Mouse (Mus musculus) adrenal gland, postnatal 0 days (tissue): ENCODE measurements around the gene Hoga1. TPM values are rescaled to one million over a fixed set of nuclear protein-coding genes. Genes with fewer than 3 reads are reported as not detected.

Experiments used
- polyA plus RNA-seq: library from polyadenylated mRNA; unstranded; fragments of >200 nt; fragmentation: Nextera tagmentation; extraction: Ambion mirVana; gene quantifications from 2 replicates; pipeline ENCODE4 v1.2.1, GENCODE M21; 2015

The Hoga1 gene
- 6.6 and 8.9 TPM in 2 replicates for polyA plus RNA-seq

GRCm38 (mm10) chr19:42045269-42046102 lies at the start of gene Hoga1:
Hoga1 (plus strand) TSS chr19:42045610.

DNA sequence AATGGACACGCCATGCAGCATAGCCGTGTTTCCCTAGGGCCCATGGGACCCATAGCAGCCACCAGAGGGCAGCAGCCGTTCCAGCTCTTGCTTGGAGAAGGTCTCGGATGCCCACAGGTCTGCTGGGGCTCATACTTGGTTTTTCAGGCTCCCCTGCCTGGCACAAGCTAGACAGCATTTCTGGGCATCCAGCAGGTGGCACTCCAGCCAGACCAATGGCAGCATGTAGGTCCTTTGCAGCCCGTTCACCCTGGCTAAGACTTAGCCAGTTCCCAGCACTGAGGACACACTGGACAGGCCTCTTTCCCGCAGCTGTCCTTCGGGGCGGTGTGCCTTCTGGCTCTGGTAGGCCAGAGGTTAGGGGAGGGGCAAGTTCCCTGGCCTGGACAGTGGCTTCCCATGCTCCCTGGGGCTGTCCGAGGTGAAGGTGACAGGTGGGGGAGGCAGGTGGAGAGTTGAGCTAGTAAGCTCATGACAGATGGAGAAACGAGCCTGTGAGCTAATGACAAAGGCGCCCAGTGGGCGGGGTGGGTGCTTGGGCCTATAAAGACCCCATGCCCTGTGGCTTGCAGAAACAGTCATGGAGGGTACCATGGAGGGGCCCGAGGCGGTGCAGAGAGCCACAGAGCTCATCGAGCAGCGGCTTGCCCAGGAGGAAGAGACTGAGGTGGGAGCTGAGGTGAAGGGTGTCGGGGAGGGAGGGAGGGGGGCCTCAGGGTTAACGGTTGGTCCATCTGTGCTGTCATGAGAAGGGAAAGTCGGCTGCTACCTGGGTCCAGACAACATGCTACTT lies 9.8 kb upstream of the Hoga1 start, which contains the start of gene Ankrd2:
Gene Ankrd2 (plus strand): TSS at position 545 of the 793 bp plus-strand sequence.

DNA sequence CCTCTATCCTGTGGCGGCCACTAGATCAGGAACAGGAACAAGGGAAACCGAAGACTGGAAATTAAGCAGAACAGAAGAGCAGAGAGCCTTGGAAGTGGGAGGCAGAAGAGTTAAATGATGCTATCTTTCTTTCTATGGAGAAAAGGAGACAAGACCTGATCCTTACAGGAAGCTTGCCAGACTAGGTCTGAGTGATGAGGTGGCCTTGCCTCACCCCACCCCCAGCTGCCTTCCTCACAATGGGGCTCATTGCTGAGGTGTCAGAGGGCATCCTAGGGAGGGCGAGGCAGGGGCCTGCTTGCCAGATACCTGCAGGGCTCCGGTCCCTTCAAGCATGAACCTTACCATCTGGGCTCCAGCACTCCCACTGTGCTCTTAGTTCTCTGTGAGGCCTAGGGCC lies 6.5 kb downstream of the Hoga1 start, which contains the start of gene 4933411K16Rik:
Gene 4933411K16Rik (plus strand): TSS at position 301 of the 400 bp plus-strand sequence.

DNA sequence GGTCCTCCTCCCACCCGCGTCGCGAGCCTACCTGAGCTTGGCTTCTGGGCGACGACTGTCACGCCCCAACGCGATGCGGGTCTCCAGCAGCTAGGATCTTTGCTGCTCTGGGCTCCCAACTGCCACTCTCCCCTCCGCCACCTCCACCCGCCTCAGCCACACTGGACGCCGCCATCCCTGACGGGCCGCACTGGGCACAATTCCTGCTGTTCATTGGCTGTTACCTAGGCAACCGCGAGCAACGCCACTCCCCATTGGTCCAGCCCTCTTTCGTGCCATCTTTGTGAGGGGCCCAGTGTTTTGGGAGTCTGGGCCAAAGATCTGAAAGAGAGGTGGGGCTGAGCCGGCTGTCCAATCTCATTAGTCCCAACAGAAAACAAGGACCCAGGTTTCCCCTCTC lies 40.8 kb downstream of the Hoga1 start, which contains the start of gene Morn4:
Gene Morn4 (minus strand): TSS at position 192 of the 400 bp plus-strand sequence.

GRCm38 (mm10) chr19:42089748-42090595 lies 44.6 kb downstream of the Hoga1 start, which contains the start of gene Pi4k2a:
Pi4k2a (plus strand) TSS chr19:42090470.

Other genes with a start within 250 kb of the Hoga1 start
- 5.1 and 5.2 TPM in 2 replicates for gene Arhgap19, start 243.6 kb upstream of the Hoga1 start, polyA plus RNA-seq
- gene Frat1, start 215.6 kb upstream of the Hoga1 start, polyA plus RNA-seq: 9.0 and 10.0 TPM in 2 replicates
- gene Frat2, start 197.5 kb upstream of the Hoga1 start, polyA plus RNA-seq: 5.9 and 6.0 TPM in 2 replicates
- 3.3 and 4.6 TPM in 2 replicates for gene Rrp12, start 149.4 kb upstream of the Hoga1 start, polyA plus RNA-seq
- 286 and 565 TPM in 2 replicates for gene Pgam1, start 133.7 kb upstream of the Hoga1 start, polyA plus RNA-seq
- gene Exosc1, start 112.2 kb upstream of the Hoga1 start, polyA plus RNA-seq: 50.7 and 62.0 TPM in 2 replicates
- 46.1 and 53.9 TPM in 2 replicates for gene Zdhhc16, start 112.1 kb upstream of the Hoga1 start, polyA plus RNA-seq
- gene Mms19, start 64.5 kb upstream of the Hoga1 start, polyA plus RNA-seq: 12.8 and 17.8 TPM in 2 replicates
- gene Ubtd1, start 63.8 kb upstream of the Hoga1 start, polyA plus RNA-seq: 22.8 and 25.9 TPM in 2 replicates
- gene Ankrd2, start 9.6 kb upstream of the Hoga1 start, polyA plus RNA-seq: 0.87 and 1.7 TPM in 2 replicates
- not detected in 2 replicates for gene 4933411K16Rik, start 6.6 kb downstream of the Hoga1 start, polyA plus RNA-seq
- 17.2 and 27.5 TPM in 2 replicates for gene Morn4, start 40.7 kb downstream of the Hoga1 start, polyA plus RNA-seq
- 23.9 and 33.0 TPM in 2 replicates for gene Pi4k2a, start 44.9 kb downstream of the Hoga1 start, polyA plus RNA-seq
- 68.4 and 71.6 TPM in 2 replicates for gene Avpi1, start 83.4 kb downstream of the Hoga1 start, polyA plus RNA-seq
- gene Marveld1, start 101.8 kb downstream of the Hoga1 start, polyA plus RNA-seq: 21.4 and 23.6 TPM in 2 replicates
- gene Zfyve27, start 118.3 kb downstream of the Hoga1 start, polyA plus RNA-seq: 16.1 and 28.9 TPM in 2 replicates
- gene Sfrp5, start 156.6 kb downstream of the Hoga1 start, polyA plus RNA-seq: 6.9 and 19.9 TPM in 2 replicates
- gene Golga7b, start 202.0 kb downstream of the Hoga1 start, polyA plus RNA-seq: 2.3 and 5.7 TPM in 2 replicates